Mouse (Mus musculus) induced T-regulatory cell, adult 2 months (primary cell): ENCODE data around the gene Myl3.

Source experiments
- DNase-seq: peaks from one replicate; pipeline ENCODE4 v3.0.0-alpha.2; 2012; ENCODE audit warnings: low read depth

The Myl3 gene

DNA sequence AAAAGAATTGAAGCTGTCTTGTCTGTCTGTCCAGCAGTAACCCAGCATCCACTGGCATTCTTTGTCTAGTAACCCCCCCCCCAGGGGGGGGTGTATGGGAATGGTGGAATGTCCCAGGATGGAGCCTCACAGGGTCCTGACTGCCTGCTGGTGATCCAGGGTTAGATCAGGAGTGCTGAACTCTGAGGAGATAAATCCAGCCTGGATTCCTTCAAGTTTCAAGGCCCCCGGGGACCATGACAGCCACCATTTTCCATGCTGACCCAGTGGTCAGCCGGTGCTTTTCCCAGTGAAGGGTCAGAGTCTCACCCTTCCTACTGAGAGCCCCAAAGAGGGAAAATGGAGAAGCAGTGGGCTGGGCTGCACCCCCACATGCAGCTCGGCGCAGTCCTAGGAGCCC lies 9.8 kb upstream of the Myl3 start:
- DNase-seq = no peak

DNA sequence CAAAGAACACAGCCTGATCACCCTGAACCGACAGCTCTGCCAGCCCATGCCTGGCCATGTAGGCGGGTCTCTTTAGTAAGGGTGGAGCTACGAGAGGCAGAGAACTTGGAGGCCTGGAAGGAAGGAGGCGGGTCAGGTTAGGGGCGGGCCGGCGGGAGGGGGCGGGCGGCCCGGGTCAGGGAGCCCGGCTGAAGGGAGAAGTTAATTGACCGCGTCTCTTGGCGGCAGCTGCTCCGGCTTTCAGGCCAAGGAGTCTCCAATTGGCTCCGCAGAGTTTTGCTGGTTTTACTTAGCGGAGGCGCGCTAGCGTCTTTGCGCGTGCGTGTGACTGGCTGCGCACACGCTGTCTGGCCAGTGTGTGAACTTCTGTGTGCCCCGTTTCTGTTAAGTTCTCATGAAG lies 9.0 kb upstream of the Myl3 start:
- DNase-seq = peak; percentile 82

DNA sequence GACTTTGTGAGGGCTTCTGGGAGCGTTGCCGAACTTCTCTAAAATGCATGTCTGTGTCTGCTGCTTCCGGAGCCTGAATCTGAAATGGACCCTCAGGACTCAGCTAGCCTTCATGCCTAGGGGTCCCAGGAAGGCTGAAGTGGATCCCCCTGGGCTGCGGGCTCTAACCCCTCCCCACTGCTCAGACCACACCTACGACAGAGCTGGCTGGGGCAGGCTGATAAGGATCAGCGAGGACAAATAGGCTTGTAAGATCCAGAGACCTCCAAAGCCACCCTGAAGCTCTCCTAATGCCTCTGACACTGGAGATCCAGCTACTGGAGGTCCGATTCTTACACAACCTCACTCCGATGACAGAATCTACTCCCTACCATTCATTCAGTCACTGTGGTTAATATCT lies 8.6 kb upstream of the Myl3 start:
- DNase-seq = no peak

DNA sequence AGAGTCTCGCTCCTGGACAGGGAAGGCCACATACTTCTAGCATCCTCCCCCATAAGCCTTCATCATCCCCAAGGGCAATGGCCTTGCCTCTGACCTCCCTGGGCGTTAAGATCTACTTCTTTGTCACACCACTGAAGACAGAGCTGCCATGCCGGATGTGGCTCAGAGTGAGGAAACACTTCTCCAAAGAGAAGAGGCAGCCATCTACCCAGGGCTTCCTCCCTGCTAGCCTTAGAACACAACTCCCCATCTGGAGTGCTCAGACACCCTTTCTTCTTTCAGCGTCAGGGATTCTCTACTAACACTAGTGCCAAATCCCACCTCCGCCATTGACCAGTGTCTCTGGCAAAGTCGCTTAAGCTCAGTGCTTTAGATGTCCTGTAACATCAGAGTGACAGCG lies 7.5 kb upstream of the Myl3 start:
- DNase-seq = peak; percentile 39

DNA sequence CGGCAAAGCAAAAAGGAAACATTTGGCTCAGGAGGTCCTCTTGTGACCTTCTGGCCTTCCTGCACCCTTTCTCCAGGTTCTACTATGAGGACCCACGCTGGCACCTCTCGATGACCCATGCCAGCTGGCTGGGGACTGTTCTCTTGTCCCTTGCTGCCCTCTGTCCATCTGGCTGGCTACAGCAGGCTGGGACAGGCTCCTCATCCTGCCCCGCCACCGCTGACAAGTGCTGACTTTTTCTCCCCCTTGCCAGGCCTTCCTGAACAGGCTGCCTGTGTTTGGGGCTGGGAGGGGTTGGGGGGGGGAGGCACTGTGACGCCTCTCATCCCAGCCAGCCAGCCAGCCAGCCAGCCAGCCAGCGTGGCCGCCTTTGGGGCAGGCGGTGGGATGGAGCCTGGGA lies 5.3 kb upstream of the Myl3 start:
- no peak for DNase-seq

DNA sequence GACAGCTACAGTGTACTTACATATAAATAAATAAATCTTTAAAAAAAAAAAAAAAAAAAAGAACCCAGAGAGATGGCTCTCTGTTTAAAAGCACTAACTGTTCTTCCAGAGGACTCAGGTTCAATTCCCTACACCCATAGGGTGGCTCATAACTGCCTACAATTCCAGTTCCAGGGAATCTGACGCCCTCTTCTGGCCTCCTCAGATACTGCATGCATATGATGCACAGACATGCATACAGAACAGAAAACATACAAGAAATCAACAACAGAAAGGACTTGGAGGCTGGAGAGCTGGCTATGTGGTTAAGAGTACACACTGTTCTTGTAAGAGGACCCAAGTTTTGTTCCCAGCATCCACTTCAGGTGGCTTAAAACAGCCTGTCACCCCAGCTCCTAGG lies 3.6 kb upstream of the Myl3 start:
- DNase-seq = peak; percentile 46

DNA sequence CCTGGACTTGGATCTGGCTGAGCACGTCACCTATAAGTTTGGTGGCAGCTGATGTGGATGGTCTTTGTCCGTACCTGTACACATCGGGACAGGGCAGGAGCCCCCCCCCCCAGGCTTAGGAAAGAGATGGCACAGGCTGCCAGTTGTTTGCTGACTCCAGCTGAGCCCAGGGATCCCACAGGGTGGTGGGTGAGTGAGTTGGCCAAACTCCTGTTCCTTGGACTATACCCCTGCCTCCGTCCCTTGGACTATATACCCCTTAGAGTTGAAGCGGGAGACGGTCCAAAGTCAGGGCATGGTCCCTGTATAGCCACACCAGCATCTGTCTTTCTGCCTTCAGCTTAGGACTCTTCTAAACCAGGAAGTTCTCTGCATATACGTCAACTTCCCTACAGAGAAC lies 1.7 kb upstream of the Myl3 start:
- no peak for DNase-seq

DNA sequence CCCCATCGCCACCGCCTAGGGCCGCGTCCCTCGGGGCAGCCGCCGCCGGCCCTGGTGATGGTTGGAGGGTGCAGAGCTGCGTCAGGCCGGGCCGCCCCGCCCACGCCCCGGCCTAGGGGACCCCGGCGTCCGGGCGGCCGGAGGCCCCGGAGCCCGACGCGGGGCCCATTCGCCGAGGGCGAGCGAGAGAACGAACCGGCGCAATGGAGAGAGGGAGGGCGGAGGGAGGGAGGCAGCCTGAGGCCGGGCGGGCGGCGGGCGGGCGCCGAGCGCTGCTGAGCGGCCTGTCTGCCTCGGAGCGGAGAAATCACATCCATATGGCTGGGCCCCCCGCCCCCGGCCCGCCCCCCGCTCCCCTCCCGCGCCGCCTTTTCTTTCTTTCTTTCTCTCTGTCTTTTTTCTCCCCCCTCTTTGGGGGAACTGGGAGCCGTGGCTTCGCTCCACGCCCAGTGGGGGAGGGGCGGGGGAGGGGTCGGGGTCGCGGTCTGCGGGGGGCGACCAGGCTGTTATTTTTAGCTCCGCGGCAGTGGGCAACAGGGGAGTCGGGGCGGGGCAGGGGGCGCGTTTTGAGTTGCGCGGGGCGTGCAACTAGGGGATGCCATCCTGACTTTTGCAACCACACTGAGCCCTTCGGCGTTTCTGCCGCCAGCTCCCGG lies 762 bp downstream of the Myl3 start:
- no peak for DNase-seq

DNA sequence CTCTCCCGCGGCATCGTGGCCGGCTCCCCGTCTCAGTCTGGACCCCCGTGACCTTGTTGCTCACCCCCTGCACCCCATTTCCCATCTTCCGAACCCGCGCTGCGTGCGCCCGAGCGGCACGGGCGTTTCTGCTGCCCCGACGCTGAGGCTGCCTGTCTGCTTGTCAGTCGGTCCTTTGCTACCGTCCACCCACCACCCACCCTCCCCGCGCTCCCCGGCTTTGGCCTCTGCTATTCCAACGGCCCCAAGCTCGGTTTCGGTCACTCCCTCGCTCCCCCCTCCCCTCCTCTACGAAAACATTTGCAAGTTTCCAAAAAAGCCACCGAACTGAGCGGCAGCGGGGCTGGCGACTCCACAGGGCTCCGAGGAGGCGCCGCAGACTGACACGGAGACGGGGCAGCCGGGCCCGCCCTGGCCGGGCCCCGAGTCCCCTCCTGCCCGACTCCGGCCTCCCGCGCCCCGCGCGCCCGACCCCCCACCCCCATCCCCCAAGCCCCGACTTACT lies 1.3 kb downstream of the Myl3 start:
- no peak for DNase-seq

DNA sequence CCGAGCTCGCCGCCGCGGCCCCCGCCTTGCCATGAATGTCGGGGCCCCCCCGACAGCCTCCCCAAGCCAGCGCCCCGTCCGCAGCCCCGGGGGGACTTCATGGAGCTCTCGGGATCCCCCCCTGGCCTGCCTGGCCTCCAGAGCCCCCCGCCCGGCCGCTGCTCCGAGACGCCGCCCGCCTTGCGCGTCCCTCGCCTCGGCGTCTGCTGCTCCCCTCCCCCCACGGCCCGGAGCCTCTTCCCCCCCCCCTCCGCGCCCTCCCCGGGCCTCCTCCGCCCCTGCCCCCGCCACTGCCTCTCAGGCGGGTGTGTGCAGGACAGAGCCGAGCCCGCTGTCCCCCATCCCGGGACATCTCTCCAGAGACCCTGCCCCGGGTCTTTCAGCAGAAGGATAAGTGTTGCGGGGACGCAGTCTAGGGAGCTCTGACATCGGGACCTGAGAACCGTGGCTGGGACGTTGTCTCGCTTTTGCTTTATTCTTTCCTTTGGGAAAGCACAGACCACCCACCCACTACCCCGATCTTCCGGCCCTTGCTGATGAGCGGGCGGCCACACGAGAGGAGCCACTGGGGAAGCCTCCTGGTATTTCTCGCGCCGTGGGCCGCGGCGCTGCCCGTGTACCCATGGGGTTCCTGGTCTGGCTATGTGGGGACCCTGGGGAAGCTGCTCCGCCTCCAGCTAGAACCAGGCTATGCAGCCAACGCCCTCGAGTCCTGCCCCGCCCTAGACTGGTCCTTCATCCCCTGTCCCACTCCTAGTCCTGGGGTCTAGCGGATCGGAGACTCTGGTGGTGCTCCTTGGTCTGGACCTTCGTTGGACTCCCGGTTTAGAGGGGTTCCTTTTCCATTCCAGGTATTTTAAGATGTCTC lies 2.0 kb downstream of the Myl3 start:
- DNase-seq = no peak

DNA sequence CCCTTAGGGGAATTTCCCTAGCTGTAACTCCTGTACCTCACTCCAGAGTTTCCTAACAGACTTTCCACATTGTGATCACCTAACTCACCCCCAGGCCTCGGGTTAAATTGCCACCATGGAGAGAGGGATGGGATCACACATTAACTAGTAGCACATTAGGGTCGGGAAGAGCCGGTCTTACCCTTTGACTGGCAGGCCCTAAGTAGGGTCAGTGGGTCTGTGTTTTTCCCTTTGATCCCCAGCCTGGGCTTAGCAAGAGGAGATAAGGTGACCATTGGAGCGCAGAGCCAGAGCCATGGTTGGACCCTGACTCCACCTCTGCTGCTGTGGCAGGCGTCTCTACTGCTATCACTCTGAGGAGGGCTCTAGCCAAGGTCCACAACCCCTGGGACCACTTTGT lies 4.1 kb downstream of the Myl3 start:
- no peak for DNase-seq

DNA sequence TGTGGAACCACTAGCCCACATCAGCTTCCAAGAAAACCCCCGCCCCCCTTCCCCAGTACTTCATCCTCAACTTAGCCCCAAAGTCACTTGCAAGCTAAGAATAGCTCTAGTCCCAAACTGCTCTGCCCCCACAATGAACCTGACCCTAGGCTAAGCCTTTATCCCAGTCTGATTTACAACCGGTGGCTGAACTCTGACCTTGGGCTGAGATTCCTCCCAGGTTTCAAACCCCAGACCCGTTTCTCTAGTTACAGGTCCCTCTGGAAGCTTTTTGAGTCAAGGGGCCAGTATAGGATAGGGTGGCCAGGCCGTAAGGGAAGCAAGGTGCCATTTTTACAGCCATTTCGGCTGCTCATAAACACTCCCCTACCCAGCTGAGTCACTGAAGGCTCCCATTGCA lies 4.6 kb downstream of the Myl3 start:
- DNase-seq = no peak

DNA sequence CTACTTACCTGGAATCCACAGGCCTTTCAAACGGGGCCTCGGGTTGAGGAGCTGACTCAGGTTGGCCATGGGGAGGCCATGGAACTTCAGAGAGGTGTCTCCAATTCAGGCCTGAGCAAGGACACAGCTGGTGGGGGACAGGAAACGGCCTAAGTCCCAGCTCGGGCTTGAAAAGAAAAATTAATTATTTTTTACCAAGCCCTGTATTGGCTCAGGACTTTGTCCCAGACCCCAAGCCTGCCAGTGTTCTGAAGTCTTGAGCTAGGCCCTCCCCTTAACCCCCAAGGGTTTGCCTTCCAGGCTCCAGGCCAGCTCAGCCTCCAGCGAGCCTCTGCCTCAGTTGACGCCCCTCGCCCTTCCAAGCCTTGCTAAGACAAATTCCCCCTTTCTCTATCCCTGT lies 5.3 kb downstream of the Myl3 start, which contains the start of gene Pth1r:
Gene Pth1r (minus strand): TSS at position 185 of the 400 bp plus-strand sequence.
- DNase-seq = no peak

DNA sequence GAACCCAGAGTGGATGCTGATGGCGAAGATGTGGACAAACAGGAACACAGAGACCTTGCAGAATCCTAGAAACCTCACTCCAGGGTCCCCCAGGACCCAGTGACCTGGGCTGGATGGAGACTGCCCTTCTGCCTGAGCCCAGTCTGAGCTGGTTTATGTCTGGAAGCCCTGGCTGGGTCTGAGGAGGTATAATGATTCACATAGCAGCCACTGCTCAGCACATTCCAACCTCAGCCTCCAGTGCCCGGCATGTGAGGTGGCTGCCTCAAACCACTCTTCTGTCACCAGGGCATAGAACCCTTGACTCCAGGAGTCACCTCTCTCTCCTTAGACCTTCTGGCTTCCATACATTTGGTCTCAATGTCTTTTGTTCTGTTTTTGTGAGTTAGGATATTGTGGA lies 6.8 kb downstream of the Myl3 start:
- DNase-seq = no peak

DNA sequence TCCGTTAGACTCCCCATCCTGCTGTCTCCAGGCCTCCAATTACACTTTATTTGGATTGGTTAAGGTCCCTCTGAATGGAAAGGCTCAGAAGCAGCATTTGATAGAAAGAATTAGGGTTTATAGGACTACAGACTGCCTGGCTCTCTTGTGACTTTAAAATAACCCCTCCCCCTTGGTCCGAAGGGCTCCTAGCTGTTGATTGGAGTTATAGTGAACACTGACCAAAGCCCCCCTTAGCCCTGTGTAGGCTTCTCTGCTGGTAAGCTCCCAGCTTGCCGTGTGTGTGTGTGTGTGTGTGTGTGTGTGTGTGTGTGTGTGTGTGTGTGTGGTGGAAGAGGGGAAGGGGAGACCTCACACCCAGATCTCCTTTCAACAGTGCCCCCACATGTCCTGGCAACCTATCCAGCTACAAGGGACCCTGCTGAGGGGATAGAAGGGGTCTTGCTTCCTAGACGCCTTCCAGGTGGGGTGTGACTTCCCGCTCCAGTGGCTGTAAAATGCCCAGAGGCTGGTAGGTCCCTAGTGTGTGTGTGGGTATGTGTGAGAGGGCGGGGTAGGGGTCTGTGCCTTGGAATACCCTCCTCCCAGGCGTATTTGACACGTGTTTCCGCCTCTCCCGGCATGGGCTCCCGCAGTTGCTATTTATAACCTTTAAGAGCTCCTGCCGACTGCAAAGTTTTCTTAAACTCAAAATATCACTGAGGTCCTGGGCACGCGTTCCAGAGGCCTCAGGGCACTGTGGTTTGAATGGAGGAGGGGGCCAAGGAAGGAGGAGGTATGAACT lies 8.9 kb downstream of the Myl3 start:
- DNase-seq = no peak

DNA sequence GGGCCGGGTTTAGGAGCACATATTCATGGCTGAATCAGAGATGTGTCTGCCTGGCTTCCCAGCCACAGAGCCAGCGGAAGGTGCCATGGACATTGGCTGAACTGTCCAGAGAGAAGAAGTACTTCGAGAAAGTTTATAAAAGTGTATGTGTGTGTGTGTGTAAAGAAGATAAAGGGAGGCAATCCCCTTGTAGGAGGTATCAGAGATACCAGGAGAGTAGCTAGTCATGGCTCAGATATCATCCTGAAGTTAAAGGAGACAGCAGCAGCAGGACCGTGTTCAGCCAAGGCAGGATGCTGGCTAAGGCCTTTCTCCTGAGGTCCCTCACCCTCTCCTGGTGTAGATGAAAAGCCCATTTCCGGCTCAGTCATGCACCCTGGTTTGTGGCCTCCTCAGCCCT lies 9.8 kb downstream of the Myl3 start:
- no peak for DNase-seq

DNA sequence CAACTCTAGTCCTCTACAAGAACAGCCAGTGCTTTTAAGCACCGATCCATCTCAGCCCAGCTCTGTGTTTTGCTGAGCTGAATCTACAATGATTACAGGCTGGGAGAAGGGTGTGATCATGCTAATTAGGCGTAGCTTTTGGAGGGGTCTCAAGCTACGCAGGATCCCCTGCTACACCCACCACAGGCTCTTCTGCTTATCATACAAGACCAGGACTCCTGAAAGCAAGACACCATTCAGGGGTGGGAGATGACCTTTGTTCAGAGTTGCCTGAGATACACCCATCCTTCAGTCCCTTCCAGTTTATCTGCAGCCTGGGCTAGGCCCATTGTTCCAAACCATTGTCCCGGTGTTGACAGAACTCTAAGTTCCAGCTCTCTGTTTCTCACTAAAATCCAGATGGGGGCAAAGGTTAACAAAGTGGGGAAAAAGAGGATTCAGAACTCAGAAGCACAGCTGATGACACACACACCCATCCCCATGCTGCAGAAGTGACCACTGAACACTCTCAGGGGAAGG lies 11.3 kb downstream of the Myl3 start:
- DNase-seq = no peak

DNA sequence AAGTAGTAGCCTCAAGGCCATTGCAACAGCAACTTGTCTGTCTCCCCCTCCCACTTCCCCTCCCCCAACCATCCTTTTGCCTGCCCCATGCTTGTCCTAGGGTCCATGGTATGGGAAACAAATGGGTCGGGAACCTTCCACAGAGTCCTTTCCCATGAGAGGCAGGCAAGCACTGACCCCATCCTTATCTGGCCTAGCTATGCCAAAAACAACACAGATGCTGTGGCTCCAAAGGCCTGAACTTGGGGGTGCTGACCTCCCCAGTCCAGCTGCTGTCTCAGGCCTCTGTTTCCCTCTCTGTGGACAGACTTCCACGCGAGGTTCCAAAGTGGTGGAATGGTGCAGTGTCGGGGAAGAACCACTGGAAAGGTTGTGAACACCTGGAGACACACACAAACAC lies 12.1 kb downstream of the Myl3 start:
- no peak for DNase-seq

DNA sequence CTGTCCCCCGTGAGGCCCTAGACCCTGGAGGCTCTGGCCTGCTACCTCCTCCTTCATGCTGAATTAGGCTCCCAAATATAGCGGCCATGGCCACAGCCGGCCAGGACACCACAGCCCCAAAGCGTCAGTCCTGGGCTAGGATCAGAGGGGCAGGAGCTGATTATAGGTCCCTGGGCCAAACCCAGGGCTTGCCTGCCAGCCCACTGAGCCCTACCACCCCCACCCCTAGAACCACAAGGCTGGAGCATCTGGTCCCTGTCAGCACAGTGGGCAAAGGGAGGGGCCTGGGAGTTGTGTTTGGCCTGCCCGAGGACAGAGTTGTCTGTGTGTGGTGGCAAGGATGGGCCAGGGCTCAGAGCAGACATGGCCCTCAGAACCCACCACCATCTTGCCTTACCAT lies 16.2 kb downstream of the Myl3 start:
- DNase-seq = no peak

DNA sequence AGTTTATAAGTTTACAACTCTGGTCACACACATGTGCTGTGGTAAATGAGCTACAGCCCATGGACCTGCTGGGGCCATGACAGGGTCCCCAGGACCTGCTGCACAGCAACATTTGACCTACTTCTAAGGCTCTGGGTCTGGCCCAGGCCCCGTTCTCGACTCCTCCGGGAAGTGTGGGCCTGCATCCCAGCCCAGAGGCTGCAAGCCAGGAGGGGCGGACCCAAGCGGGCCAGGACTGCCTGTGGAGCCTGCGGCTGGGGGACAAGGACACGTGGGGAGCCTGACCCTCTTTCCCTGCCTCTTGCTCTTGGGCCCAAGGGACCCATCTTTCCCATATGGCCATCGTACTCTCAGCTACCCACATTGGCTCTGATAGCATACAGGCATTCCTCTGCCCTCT lies 16.9 kb downstream of the Myl3 start:
- no peak for DNase-seq

DNA sequence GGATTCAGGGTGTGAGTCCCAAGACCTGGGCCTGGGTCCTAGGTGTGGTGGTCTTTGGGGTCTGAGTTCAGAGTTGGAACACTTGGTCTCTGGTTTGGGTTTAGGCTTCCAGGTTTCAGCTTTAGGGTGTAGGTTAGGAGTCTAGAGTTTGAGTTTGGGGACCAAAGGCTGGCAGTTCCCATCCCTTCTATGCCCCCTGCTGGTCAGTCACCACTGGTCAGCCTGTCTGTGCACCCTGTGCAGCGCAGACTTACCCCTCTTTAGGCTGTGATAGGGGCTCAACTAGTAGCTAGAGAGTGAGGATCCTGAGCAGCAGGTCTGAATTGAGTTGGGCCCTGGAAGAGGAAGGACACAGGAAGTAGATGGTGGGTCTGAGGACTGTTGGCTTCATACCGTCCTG lies 17.6 kb downstream of the Myl3 start:
- peak; percentile 47 for DNase-seq

DNA sequence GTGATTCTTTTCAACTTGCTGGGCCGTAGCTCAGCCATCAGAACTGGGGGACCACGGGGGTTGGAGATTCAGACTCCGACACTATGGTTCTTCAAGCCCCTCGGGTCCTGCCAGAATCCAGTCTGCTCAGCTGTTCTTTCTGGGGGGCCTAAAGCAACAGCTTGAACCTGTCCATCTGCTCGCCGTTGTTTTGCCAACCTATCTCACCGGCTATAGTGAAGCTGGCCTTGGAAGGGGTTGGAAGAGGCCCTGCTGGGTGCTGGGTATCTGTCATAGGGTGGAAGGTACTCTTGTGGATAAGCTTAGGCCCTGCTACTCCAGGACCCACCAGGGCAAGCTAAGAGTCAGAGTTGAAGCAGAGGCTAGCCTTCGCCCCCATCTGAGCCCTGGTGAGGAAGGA lies 19.2 kb downstream of the Myl3 start:
- DNase-seq = no peak

DNA sequence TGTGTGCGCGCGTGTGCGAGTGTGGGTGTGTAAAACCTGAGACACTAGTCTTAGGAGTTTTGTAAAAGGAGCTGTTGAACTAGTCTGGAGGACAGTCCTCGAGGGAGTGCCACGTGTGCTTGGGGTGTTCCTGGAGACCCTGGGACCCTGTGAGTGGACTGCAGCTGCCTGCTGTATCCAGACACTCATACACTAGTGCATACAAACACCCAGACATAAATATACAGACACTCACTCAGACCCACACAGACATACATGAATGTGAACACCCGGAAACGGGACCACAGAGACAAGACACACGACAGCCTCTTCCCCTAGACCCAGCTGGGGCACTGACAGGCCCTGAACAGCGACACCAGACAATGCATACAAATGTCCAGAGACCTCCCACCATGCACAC lies 21.1 kb downstream of the Myl3 start:
- no peak for DNase-seq
